Mouse (Mus musculus) large intestine, adult 2 months (tissue): ENCODE measurements around the gene Hyal1. TPM values are rescaled to one million over a fixed set of nuclear protein-coding genes. Genes with fewer than 3 reads are reported as not detected.
"Not testable (repeated sequence)": the region's sequence is repeated elsewhere in the genome, so short reads cannot be mapped to it uniquely, and the experiment has no call there.

ENCODE experiments used
- DNase-seq: peaks from one replicate; pipeline ENCODE4 v3.0.0-alpha.2; 2012; ENCODE audit warnings: low read depth, low spot score
- WGBS: fragments of 180-500 bp; shearing (Covaris S2); methylation state at CpG from one replicate; pipeline ENCODE4 v1.1.7; 2018; 5-methylcytosine and 5-hydroxymethylcytosine counted together
- polyA plus RNA-seq: library from polyadenylated mRNA; depleted of rRNA; stranded (reverse); fragments of >200 nt; gene quantifications from 2 replicates; pipeline ENCODE4 v1.2.3, GENCODE M21; 2012

The Hyal1 gene
- polyA plus RNA-seq, 1 experiment: 1.7 TPM

GRCm38 (mm10) chr9:107549297-107550074 is 27.2 kb upstream of the Hyal1 start:
- no peak for DNase-seq
- 87% methylated on average over 20 of the region's 20 CpGs for WGBS

- no peak for DNase-seq
These were observed 26.1 kb upstream of the Hyal1 start for GRCm38 (mm10) chr9:107550491-107551116.

GRCm38 (mm10) chr9:107551117-107551889 is 25.4 kb upstream of the Hyal1 start, which contains the start of gene Rassf1:
TSS of gene Rassf1 (plus strand) at chr9:107551555.
- no peak for DNase-seq
- WGBS: 2% methylated on average over 63 of the region's 63 CpGs

More at GRCm38 (mm10) chr9:107550491-107551116, 26.1 kb upstream of the Hyal1 start:
- 65% methylated on average over 23 of the region's 23 CpGs for WGBS

GRCm38 (mm10) chr9:107551890-107552355 is 24.8 kb upstream of the Hyal1 start:
- DNase-seq: no peak
- 36% methylated on average over 8 of the region's 8 CpGs for WGBS

- DNase-seq: no peak
- WGBS: 80% methylated on average over 5 of the region's 5 CpGs
These were observed 23.9 kb upstream of the Hyal1 start for GRCm38 (mm10) chr9:107552690-107553393.

- WGBS: 8% methylated on average over 37 of the region's 37 CpGs
- no peak for DNase-seq
These were observed 23.0 kb upstream of the Hyal1 start for GRCm38 (mm10) chr9:107553541-107554318.

- under 1% methylated on average over 53 of the region's 53 CpGs for WGBS
- DNase-seq: peak; percentile 87
These were observed 22.4 kb upstream of the Hyal1 start for GRCm38 (mm10) chr9:107554319-107554825.

- WGBS: under 1% methylated on average over 23 of the region's 23 CpGs
- no peak for DNase-seq
These were observed 21.7 kb upstream of the Hyal1 start for GRCm38 (mm10) chr9:107555031-107555457.

- 14% methylated on average over 2 of the region's 2 CpGs for WGBS
- no peak for DNase-seq
These were observed 21.0 kb upstream of the Hyal1 start for GRCm38 (mm10) chr9:107555701-107556100.

GRCm38 (mm10) chr9:107556346-107556745 is 20.4 kb upstream of the Hyal1 start:
- WGBS: 28% methylated on average over 3 of the region's 3 CpGs
- no peak for DNase-seq

- under 1% methylated on average over 46 of the region's 46 CpGs for WGBS
- peak; percentile 89 for DNase-seq
These were observed 13.6 kb upstream of the Hyal1 start, which contains the start of gene Tusc2 for GRCm38 (mm10) chr9:107563029-107563581. TSS of gene Tusc2 (plus strand) at chr9:107563255.

- WGBS: 48% methylated on average over 5 of the region's 5 CpGs
- DNase-seq: not testable (repeated sequence)
These were observed 11.2 kb upstream of the Hyal1 start for GRCm38 (mm10) chr9:107565556-107565955.

- peak; percentile 83 for DNase-seq
- WGBS: 14% methylated on average over 15 of the region's 15 CpGs
These were observed 10.6 kb upstream of the Hyal1 start for GRCm38 (mm10) chr9:107566041-107566709.

- DNase-seq: no peak
- 29% methylated on average over 3 of the region's 3 CpGs for WGBS
These were observed 9.9 kb upstream of the Hyal1 start for GRCm38 (mm10) chr9:107566855-107567254.

- 16% methylated on average over 18 of the region's 18 CpGs for WGBS
- DNase-seq: no peak
These were observed 8.9 kb upstream of the Hyal1 start, which contains the start of gene Hyal2 for GRCm38 (mm10) chr9:107567702-107568319. TSS of gene Hyal2 (plus strand) at chr9:107567945.

- DNase-seq: peak; percentile 82
- WGBS: 0% methylated on average over 41 of the region's 41 CpGs
These were observed 8.1 kb upstream of the Hyal1 start for GRCm38 (mm10) chr9:107568331-107569261.
